Mouse (Mus musculus): Measurements from ENCODE around the gene Nsun7.

Nsun7 gene

GRCm38 (mm10) chr5:66280742-66281141 is 21.0 kb downstream of the Nsun7 start:
- DNase-seq (ENCODE audit: low spot score), result no peak

GRCm38 (mm10) chr5:66294106-66294625 is 34.5 kb downstream of the Nsun7 start:
- no peak for DNase-seq (ENCODE audit: low spot score)

GRCm38 (mm10) chr5:66294952-66295351 is 35.3 kb downstream of the Nsun7 start:
- peak; percentile 76 for DNase-seq (ENCODE audit: low spot score)

DNA sequence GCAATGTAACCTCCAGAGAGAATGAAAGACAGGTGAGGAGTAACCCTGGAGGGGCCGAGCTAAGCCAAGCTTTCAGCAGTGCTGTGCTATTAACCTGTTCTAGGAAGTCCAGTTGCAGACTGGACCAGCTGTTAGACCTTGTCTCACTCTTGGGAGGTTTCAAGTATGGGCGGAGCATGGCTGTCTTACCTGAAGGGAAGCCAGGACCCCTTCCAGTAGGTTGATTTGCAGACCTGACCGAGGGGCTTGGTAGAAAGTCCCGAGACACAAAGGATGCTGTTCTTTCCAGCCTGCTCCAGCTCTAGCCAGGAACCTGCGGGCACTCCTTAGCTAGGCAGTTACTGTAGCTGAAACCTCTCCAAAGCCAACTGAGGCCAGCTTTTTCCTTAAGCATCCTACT is 36.4 kb downstream of the Nsun7 start:
- no peak for DNase-seq (ENCODE audit: low spot score)

DNA sequence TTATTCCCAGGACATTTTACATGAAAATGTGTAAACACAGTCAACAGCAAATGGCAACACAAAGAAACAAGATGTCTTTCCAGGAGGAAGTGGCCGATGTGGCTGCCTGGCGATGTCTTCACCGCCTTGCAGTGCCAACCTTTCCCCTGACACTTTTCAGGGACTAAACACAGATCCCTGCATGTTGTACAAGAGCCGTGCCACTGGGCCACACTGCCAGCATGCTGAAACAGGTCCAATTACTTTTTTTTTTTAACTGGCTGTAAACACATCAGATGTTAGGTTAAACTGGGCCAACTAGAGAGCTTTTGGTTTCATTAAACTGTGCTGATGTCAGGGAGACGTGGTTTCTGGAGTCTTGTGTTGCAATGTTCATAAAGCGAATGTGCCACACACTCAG is 39.2 kb downstream of the Nsun7 start:
- peak; percentile 92 for DNase-seq (ENCODE audit: low spot score)

- DNase-seq (ENCODE audit: low spot score), result no peak
Measured at GRCm38 (mm10) chr5:66300576-66300975, 40.9 kb downstream of the Nsun7 start.

DNA sequence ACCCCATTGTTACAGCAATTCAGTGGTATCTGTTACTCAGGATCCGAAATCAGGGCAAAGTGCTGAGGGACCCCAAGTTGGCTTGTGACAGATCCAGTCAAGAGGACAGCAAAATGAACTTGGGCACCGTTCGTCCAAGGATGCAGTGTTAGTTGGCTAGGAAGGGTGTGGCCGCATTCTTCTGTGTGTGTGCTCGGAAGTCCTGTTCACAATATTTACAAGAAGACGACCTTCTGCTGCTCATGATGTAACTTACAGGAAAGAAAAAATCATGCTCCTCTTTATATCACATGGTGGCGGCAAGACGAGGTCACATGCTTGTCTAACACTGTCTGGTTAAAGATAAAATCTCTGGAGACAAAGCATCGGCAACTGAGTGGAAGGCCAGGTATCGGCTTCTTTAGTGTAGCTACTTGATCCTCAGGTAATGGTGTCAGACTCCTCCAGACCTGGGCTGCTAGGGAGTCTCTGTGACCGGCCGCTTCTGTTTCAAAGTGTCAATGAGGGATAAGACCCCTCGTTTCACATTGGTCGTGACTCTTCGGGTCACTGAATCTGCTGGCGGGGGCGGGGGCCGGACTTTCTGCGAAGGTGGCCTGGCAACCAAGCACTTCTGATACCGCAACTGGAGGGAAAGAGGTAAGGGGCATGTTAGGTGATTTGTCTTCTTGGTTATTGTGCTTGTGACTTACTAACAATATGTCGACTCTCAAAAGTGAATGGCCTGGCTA is 42.6 kb downstream of the Nsun7 start:
- no peak for DNase-seq (ENCODE audit: low spot score)

- no peak for DNase-seq (ENCODE audit: low spot score)
Measured at GRCm38 (mm10) chr5:66302873-66303272, 43.2 kb downstream of the Nsun7 start.

DNA sequence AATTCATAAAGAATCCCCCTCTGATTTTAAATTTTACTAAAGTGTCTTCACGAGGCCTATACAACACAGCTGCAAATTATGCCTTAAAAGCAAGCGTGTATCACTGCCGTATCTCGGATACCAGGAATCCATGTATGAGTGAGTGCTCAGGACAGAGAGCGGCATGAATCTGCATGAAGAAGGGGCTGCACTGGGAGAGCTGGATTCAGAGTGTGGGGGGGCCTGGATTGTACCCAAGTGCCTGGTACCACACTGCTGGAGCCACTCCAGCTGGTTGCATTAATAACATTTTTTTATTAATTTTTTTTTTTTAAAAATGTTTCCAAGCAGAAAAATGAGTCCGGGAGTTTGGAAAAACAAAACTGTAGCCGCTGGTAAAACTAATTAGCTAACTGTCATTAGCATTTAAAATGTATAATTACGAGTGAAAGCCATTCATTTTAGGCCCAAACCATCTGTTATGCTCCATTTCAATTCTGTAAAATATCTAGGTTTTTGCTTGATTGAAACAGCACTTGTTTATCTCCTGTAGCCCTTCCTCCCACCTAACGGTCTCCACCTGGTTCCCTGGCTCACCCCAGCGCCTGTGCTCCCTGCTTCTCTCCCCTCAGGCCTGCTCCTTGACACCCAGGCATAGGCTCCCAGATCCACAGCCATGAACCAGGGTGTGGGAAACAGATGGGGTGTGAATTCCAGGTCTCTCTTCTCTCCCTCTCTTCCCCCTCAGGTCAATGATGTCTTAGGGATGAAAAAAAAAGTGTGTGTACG is 44.8 kb downstream of the Nsun7 start:
- DNase-seq (ENCODE audit: low spot score), result no peak

GRCm38 (mm10) chr5:66305511-66305910 is 45.8 kb downstream of the Nsun7 start:
- DNase-seq (ENCODE audit: low spot score), result no peak

- DNase-seq (ENCODE audit: low spot score), result no peak
Measured at GRCm38 (mm10) chr5:66310328-66310727, 50.6 kb downstream of the Nsun7 start.

- DNase-seq (ENCODE audit: low spot score), result no peak
Measured at GRCm38 (mm10) chr5:66310806-66311205, 51.1 kb downstream of the Nsun7 start.

- DNase-seq (ENCODE audit: low spot score), result no peak
Measured at GRCm38 (mm10) chr5:66315791-66316190, 56.1 kb downstream of the Nsun7 start.

- peak; percentile 57 for DNase-seq (ENCODE audit: low spot score)
Measured at GRCm38 (mm10) chr5:66319341-66319740, 59.6 kb downstream of the Nsun7 start.

DNA sequence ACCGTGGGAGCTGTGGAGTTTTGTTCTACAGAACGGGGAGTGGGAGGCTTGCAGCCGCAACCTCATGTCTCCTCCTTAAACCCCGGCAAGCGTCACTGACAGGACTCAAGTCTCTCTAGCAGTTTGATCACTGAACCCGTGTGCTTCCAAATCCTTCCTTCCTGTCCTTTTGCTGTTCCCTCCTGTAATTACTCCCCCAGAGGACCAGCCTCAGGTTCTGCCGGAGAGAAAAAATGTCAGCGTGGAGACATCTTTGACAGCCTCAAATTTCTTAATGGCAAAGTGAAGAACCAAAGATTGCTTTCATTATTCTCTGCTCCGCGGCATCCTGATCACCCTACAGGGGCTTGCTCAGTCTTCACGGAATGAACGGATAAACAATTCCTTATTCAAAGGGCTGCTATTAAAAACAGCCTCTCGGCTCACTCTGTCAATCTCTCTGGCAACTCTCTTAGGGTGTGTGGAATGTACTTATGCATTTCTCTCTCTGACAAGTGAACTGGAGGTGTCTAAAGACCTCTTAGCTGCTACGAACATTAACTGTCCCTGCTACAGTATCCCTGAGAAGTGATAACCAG is 60.2 kb downstream of the Nsun7 start:
- no peak for DNase-seq (ENCODE audit: low spot score)

- DNase-seq (ENCODE audit: low spot score), result no peak
Measured at GRCm38 (mm10) chr5:66323131-66323530, 63.4 kb downstream of the Nsun7 start.

- peak; percentile 35 for DNase-seq (ENCODE audit: low spot score)
Measured at GRCm38 (mm10) chr5:66323603-66324002, 63.9 kb downstream of the Nsun7 start.

GRCm38 (mm10) chr5:66326395-66326794 is 66.7 kb downstream of the Nsun7 start:
- DNase-seq (ENCODE audit: low spot score), result no peak

GRCm38 (mm10) chr5:66327949-66328726 is 68.4 kb downstream of the Nsun7 start:
- peak; percentile 12 for DNase-seq (ENCODE audit: low spot score)

DNA sequence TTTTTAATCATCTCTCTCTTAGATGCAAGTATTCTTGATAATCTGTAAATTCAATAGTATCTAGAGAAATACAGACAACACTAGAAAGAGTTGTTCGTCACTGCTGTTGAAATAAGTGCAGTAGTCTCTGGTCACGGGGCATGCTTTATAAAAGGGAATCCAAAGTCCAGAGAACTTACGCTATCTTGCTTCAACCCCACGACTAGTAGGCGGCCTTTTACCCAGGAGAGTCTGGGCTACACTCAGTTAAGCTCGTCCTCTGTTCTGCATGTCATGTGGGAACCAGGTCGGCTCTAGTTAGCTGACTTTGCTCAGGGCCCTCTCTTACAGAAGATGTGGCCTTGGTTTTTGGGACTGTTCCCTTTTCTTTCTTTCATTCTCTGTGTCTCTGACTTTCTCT is 69.1 kb downstream of the Nsun7 start:
- DNase-seq (ENCODE audit: low spot score), result no peak

DNA sequence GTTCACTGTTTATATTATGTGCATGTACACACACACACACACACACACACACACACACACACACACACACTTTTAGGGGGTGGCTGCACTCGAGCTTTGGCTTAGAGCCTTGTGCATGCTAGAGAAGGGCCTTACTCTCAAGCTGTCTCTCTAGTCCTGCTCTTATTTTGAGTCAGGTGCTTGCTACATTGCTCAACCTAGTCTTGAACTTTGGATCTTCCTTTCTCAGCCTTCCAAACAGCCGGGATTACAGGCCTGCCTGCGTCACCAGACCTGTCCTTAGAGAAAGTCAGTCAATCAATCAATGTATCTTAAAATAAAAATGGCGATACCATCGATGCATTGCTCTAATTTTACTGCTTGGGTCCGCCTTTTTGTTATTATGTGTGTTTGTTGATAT is 71.1 kb downstream of the Nsun7 start:
- no peak for DNase-seq (ENCODE audit: low spot score)
